Mouse (Mus musculus): ENCODE results near the gene Cabp1.
A peak's percentile ranks its signal among the peaks of the same experiment; 100 is the strongest.

The Cabp1 gene

GRCm38 (mm10) chr5:115208601-115209000 lies 14.4 kb upstream of the Cabp1 start:
- no peak for DNase-seq (ENCODE audit: low spot score)

DNA sequence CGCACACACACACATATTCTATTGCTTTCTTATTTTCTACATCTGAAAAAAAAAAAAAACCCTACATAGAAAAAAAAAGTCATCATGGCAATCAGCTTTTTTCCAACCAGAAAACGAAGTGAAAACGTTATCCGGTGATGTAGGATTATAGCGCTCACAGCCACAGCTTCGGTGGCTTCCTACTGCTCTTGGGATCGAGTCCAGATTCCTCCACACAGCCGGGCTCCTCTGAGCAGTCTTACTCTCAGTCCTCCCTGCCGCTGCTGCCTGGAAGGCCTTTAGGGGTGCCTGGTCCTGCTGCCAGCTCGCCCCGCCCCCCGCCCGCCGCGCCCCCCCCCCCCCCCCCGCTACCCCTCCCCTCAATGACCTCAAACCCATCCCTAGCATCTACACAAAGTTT lies 13.7 kb upstream of the Cabp1 start:
- DNase-seq (ENCODE audit: low spot score), result no peak

GRCm38 (mm10) chr5:115207244-115207643 lies 13.1 kb upstream of the Cabp1 start:
- DNase-seq (ENCODE audit: low spot score), result no peak

DNA sequence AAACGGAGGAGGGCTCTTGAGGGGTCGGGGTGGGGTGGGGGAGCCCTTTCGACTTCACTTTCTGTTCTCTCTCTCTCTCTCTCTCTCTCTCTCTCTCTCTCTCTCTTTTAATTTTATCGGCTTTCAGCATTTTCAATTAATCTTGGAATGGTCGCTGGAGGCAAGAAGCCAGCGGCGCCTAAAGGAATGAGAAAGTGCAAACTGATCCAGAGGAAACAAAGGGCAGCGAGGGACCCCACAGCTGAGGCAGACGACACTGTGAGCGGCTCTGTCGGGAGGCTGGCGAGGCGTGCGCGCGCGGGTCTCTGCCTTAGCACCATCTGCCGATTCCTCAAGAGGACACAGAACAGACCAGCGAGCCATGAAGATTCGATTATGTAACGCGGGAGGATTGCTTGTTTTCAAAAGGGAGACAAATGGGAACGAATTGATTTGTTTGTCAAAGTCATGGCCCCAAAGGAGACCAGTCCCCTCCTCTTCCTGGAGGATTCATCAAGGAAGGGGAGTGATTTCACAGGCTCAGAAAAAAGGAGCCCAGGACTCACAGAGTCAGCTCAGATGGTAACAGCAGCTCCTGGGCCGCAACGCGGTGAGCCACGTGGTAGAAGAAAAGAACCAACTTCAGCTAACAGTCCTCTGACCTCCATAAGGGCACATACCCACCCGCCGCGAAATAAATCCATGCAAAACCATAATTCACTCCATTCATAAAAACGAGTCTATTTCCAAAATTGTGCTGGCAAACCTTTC lies 10.6 kb upstream of the Cabp1 start:
- DNase-seq (ENCODE audit: low spot score), result no peak

- no peak for DNase-seq (ENCODE audit: low spot score)
Measured at GRCm38 (mm10) chr5:115203735-115204561, 9.8 kb upstream of the Cabp1 start.

DNA sequence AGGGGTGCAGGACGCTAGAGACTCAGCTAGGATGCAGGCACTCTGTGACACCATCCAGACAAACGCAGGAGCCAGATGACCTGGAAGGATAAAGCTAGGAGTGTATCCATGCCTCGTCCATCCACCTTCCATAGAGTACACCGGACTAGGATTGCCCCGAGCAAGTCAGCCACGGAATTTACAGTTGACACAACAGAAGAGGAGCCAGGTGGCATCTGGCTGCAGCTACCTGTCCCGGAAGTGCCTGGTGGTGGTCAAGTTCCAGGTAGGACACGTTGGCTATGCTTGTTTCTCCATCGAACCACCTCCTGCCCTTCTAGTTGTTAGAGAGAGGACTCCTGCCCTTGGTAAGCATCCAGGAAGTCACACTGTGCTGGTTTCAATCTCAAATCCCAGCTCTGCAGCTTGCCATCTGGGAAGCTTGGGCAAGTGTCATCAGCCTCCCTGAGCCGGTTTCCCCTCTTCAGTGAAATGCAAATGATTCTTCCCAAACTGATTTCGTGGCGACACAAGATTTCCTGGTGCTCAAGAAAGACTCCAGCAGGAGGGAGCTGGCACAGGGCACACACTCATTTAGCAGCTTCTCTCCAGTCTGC lies 543 bp upstream of the Cabp1 start:
- no peak for DNase-seq (ENCODE audit: low spot score)

DNA sequence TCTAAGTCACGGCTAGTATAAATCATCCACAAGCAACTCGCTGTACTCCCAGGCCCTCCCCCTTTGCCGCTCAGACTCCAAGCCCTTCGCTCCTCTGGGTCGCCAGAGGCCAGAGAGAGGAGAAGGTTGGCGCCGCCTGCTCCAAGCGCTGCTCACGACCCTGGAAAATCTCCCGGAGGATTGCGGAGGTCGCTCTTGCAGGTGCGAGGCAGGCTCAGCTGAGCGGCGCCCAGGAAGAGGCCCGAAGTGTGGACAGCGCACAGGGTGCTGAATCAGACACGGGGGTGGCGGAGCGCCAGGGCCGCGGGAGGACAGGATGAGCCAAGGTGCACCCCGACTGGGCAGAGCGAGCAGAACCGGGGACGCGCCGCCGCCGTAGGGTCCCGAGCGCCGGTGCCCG lies 955 bp downstream of the Cabp1 start:
- DNase-seq (ENCODE audit: low spot score), result peak; percentile 52

GRCm38 (mm10) chr5:115192828-115193195 lies 1.4 kb downstream of the Cabp1 start:
- no peak for DNase-seq (ENCODE audit: low spot score)

- no peak for DNase-seq (ENCODE audit: low spot score)
Measured at GRCm38 (mm10) chr5:115191880-115192827, 2.0 kb downstream of the Cabp1 start.

- no peak for DNase-seq (ENCODE audit: low spot score)
Measured at GRCm38 (mm10) chr5:115190081-115190480, 4.1 kb downstream of the Cabp1 start.

DNA sequence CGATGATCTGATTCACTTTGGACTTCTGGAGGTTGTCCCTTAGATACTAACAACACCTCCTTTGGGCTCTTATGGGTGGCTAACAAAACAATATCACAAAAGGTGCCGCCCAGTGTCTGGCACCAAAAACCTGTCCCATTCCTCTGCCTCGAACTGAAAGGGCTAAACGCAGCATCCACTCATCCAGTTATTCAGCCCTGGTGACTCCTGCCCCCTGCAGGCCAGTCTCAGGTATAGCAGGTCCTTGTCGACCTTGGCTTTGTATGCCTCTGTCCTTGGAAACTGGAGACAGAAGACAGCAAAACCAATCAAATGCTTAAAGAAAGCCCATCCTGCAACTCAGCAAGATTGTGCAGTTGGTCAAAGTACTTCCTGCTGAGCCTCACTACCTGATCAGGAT lies 5.4 kb downstream of the Cabp1 start:
- DNase-seq (ENCODE audit: low spot score), result no peak

DNA sequence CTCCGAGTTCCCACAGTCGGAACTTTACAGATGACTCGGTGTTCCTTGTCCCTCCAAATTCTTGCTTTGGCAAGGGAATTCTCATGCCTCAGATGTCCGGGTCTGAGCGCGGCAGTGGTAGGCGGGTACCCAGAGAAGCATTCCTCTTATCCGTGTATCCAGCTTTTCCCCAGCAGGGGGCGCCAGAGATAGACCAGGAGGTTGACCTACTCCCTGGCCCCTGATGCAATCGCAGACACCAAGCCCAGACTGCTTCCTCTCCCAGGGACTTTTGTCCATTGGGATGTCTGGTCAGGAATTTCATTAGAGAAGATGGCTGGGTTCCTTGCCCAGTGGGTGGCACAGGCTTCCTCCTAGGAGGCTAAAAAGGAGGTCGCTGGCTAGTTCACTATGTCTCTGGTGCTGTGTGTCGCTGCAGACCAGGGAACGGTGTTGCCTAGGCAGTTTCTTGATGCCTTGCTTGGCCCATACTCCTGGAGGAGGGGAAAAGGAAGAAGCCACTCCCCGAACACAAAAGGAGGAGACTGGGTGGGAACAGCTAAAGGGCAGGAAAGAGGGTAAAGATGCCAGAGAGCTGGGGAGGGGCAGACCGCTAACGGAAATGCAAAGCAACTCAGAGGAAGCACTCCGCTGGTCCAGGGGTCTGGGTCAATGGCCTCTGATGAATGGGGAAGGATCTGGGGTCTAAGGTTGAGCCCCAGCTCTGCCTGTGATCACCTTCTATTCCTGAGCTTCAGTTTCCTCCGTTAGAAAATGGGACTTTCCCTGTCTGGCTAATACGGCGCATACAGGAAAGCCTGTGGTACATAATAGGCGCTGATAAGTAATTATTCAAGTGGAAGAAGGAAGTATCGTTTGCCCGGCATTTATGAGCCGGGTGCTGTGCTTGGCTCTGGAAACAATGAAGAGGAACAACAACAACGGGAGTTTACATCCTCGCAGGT lies 6.7 kb downstream of the Cabp1 start:
- DNase-seq (ENCODE audit: low spot score), result peak; percentile 90

- DNase-seq (ENCODE audit: low spot score), result no peak
Measured at GRCm38 (mm10) chr5:115186371-115187073, 7.7 kb downstream of the Cabp1 start.

DNA sequence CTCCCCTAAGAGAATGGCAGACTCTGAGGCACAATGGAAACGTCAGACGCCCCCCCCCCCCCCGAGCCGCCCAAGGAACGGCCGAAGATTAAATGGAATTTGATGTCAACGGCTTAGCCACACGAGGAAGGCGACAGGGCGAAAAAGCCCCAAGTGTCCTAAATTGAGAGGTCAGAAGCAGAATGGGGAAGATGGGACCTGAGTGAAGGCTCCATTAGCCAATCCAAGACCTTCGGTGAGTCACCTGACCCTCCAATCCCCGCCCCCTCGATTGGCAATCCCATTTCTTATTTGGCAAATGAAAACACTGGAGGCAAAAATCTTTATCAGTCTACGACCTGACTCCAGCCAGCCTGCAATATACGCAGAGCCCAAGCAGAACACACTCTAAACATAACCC lies 9.5 kb downstream of the Cabp1 start:
- DNase-seq (ENCODE audit: low spot score), result no peak

DNA sequence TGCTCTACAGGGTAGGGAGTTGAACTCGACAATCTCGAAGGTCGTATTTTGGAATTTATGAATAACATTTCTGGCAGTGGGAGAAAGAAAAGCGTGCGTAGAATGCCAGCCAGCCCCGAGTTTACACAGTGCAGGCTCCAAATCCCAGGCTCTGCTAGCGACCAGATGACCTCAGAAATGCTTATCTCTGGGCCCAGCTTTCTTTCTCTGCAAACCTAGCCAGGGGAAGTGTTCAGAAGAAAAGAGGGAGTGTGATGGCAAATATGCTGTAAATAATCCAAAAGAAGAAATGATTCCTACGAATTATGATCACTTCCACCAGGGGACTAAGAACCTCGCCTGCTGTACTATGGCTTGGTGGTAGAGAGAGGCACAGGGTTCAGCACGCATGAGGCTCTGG lies 10.7 kb downstream of the Cabp1 start:
- DNase-seq (ENCODE audit: low spot score), result no peak

DNA sequence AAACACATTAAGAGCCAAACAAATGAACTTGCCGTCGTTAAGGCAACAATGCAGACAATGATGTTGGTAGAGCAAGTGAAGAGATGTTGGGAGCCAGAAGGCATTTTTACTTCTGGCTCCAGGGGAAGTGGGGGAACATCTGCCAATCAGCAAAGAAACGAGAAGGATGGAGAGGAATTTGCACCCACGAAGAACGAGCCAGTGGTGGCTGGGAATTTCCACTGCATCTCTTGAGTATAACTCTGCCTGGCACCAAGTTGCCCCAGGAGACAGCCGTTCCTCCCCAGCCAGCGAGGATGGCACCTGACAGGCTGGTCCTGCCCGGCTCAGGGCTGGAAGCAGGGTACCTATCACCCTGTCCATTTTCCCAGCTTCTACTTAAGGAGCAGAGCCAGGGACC lies 11.3 kb downstream of the Cabp1 start:
- no peak for DNase-seq (ENCODE audit: low spot score)

- DNase-seq (ENCODE audit: low spot score), result no peak
Measured at GRCm38 (mm10) chr5:115181248-115181940, 12.8 kb downstream of the Cabp1 start.

- no peak for DNase-seq (ENCODE audit: low spot score)
Measured at GRCm38 (mm10) chr5:115179596-115179995, 14.6 kb downstream of the Cabp1 start.

DNA sequence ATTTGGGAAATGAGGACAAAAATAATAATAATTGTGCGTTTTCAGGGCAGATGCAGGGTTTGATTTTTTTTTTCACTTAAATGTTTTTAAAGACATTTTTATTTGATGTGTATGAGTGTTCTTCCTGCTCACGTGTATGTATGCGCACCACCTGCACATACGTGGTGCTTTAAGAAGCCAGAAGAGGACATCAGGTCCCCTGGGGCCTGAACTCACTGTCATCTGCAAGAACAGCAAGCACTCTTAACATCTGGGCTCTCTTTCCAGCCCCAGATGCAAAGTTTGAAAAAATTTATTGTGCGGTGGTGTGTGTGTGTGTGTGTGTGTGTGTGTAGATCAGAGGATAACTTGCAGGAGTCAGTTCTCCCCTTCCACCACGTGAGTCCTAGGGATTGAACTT lies 16.3 kb downstream of the Cabp1 start:
- DNase-seq (ENCODE audit: low spot score), result no peak

DNA sequence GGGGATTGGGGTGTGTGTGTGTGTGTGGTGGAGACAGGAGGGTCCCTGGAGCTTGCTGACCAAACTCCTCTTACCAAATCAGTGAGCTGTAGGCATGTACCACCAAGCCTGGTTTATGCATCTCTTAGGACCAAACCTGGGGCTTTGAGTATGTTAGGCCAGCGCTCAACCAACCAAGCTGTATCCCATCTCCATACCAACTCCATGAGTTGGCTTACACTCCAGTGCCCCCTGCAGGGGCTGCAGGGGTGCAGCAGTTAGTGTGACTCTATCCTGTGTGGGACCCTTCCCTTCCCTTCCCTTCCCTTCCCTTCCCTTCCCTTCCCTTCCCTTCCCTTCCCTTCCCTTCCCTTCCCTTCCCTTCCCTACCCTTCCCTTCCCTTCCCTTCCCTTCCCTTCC lies 19.6 kb downstream of the Cabp1 start:
- no peak for DNase-seq (ENCODE audit: low spot score)

Data from ovary, postnatal 14 days (tissue).